Mouse (Mus musculus) gastrocnemius, postnatal 14 days (tissue): ENCODE data around the gene Ears2. TPM values are rescaled to one million over a fixed set of nuclear protein-coding genes. Genes with fewer than 3 reads are reported as not detected.

Source experiments
- DNase-seq: peaks from one replicate; pipeline ENCODE4 v3.0.0; 2021; ENCODE audit warnings: mixed read lengths
- intact Hi-C: fragments of 180-260 bp; cut with DNase I; formaldehyde crosslinking; loops from one replicate; pipeline ENCODE4 v1.15.1; 2025; ENCODE audit warnings: low total_unique reads
- total RNA-seq, 2 experiments: library from RNA; stranded (reverse); gene quantifications; 2 replicates each; pipeline ENCODE4 v1.2.3; 2021

Ears2 gene
- total RNA-seq, 2 experiments from 2014 or later: 8.3 to 9.6 TPM

GRCm38 (mm10) chr7:122048191-122048590, 18.9 kb downstream of the Ears2 start:
- intact Hi-C loops: no loop called here
- no peak for DNase-seq

- intact Hi-C loops: no loop called here
- no peak for DNase-seq
Measured at GRCm38 (mm10) chr7:122046813-122047212, 20.2 kb downstream of the Ears2 start.

GRCm38 (mm10) chr7:122045711-122046110, 21.4 kb downstream of the Ears2 start:
- DNase-seq: no peak
- intact Hi-C loops: no loop called here

- DNase-seq: peak; percentile 30
- intact Hi-C loops: no loop called here
Measured at GRCm38 (mm10) chr7:122045181-122045634, 21.9 kb downstream of the Ears2 start.

GRCm38 (mm10) chr7:122044106-122044505, 23.0 kb downstream of the Ears2 start:
- no peak for DNase-seq

GRCm38 (mm10) chr7:122034348-122034747, 32.7 kb downstream of the Ears2 start:
- intact Hi-C loops: no loop called here
- DNase-seq: no peak

More at GRCm38 (mm10) chr7:122044106-122044505, 23.0 kb downstream of the Ears2 start:
- intact Hi-C loops: no loop called here

GRCm38 (mm10) chr7:122033371-122033770, 33.7 kb downstream of the Ears2 start:
- intact Hi-C loops: no loop called here
- no peak for DNase-seq

GRCm38 (mm10) chr7:122022131-122022530, 44.9 kb downstream of the Ears2 start:
- intact Hi-C loops: no loop called here
- DNase-seq: no peak

- DNase-seq: peak; percentile 87
- intact Hi-C loops: no loop called here
Measured at GRCm38 (mm10) chr7:122020667-122021354, 46.3 kb downstream of the Ears2 start, which contains the start of gene Gga2. TSS of gene Gga2 (minus strand) at chr7:122021222.

GRCm38 (mm10) chr7:122020273-122020666, 46.8 kb downstream of the Ears2 start:
- intact Hi-C loops: no loop called here
- no peak for DNase-seq

- intact Hi-C loops: loop anchor here (5.0 kb wide), 1 partner anchor 53 kb away; no protein-coding TSS in a partner anchor
- DNase-seq: no peak
Measured at GRCm38 (mm10) chr7:122018978-122019377, 48.1 kb downstream of the Ears2 start.

- DNase-seq: no peak
- intact Hi-C loops: loop anchor here (5.0 kb wide), 1 partner anchor 54 kb away; no protein-coding TSS in a partner anchor
Measured at GRCm38 (mm10) chr7:122018247-122018646, 48.8 kb downstream of the Ears2 start.

GRCm38 (mm10) chr7:122015734-122016133, 51.3 kb downstream of the Ears2 start:
- intact Hi-C loops: loop anchor here (5.0 kb wide), 1 partner anchor 57 kb away; no protein-coding TSS in a partner anchor
- DNase-seq: peak; percentile 38

GRCm38 (mm10) chr7:122015105-122015504, 52.0 kb downstream of the Ears2 start:
- peak; percentile 47 for DNase-seq
- intact Hi-C loops: loop anchor here (5.0 kb wide), 1 partner anchor 57 kb away; no protein-coding TSS in a partner anchor

GRCm38 (mm10) chr7:122012949-122013348, 54.1 kb downstream of the Ears2 start:
- intact Hi-C loops: no loop called here
- DNase-seq: no peak

GRCm38 (mm10) chr7:122012370-122012769, 54.7 kb downstream of the Ears2 start:
- DNase-seq: no peak
- intact Hi-C loops: no loop called here

- no peak for DNase-seq
- intact Hi-C loops: no loop called here
Measured at GRCm38 (mm10) chr7:122000396-122000795, 66.7 kb downstream of the Ears2 start.

- no peak for DNase-seq
- intact Hi-C loops: no loop called here
Measured at GRCm38 (mm10) chr7:121995961-121996360, 71.1 kb downstream of the Ears2 start.
